Mouse (Mus musculus) cortical plate, adult 2 months (tissue): ENCODE data around the gene Rspry1. TPM values are rescaled to one million over a fixed set of nuclear protein-coding genes. Genes with fewer than 3 reads are reported as not detected.

Source experiments
- H3K27ac ChIP-seq: fragments of 200-500 bp; 2 replicates; pipeline ENCODE4 v1.5.1; 2012; ENCODE audit warnings: low read length, control low read depth, inconsistent platforms; ENCODE audit not compliant: insufficient read depth
- H3K4me1 ChIP-seq: fragments of 200-500 bp; 2 replicates; pipeline ENCODE4 v1.6.1; 2011; ENCODE audit warnings: low read length; ENCODE audit not compliant: control insufficient read depth, insufficient read depth
- H3K4me3 ChIP-seq: fragments of 200-500 bp; 2 replicates; pipeline ENCODE4 v1.5.1; 2011; ENCODE audit warnings: mild to moderate bottlenecking, low read length, control low read depth; ENCODE audit not compliant: insufficient read depth
- CTCF ChIP-seq: fragments of 200-500 bp; IDR thresholded peaks from 2 replicates; pipeline ENCODE4 v1.5.1; 2011; ENCODE audit warnings: mild to moderate bottlenecking, control low read depth, low read length; ENCODE audit not compliant: insufficient read depth; ENCODE audit errors: extremely low read depth
- POLR2A ChIP-seq: fragments of 200-500 bp; IDR thresholded peaks from 2 replicates; pipeline ENCODE4 v1.6.1; 2011; ENCODE audit warnings: mild to moderate bottlenecking, low read length, control low read depth; ENCODE audit not compliant: insufficient read depth; ENCODE audit errors: extremely low read depth
- polyA plus RNA-seq: library from polyadenylated mRNA; depleted of rRNA; stranded (reverse); fragments of >200 nt; gene quantifications from 2 replicates; pipeline ENCODE4 v1.2.3, GENCODE M21; 2012

Rspry1 gene
- polyA plus RNA-seq, 1 experiment, result 19.8 TPM

DNA sequence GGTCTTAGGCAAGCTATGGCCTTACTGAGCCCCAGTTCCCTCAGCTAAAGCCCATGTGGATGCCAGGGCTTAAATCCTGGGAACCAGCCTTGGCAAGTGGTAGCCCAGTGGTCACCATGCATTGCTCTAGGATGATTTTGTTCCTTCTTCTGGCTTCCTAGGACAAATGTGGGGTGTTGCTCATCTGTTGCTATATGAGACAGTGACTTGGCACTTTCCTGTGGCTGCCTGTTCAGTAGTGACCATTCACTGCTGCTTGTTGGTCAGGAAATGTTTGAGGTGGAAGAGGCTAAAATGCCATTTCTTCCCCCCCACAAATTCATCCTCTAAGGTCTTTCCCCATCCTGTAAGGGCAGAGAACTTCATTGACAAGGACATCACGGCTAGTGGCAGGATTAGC is 32.3 kb upstream of the Rspry1 start:
- H3K4me1 ChIP-seq, result peaks cover 4% of the 10 kb centered on the region

DNA sequence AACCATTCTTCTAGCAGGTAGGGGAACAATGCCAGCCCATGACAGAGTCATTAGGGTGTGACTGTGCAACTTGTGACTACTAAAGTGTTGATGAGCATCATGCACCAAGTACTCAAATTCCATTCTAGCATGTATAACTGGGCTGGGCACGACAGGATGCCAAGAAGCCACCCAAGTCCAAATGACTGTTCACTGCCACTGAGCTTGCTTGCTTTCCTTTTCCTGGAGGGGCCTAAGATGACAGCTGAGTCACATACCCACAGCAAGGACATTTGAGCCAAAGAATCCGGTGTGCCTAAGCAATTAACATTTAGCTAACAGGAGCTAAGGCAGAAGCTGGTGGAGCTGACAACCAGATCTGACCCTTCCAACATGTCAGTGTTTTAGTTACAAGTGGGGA is 29.8 kb upstream of the Rspry1 start:
- no peak overlapping the region for H3K27ac ChIP-seq
- TF ChIP-seq POLR2A (no peak), CTCF (no peak)
- H3K4me3 ChIP-seq, result no peak overlapping the region
- peaks cover 20% of the 10 kb centered on the region for H3K4me1 ChIP-seq

More for the DNA sequence above, 32.3 kb upstream of the Rspry1 start:
- Histone ChIP-seq H3K27ac (no peak overlapping the region), H3K4me3 (no peak overlapping the region)
- no peak for TF ChIP-seq POLR2A
- TF ChIP-seq CTCF, result no peak

DNA sequence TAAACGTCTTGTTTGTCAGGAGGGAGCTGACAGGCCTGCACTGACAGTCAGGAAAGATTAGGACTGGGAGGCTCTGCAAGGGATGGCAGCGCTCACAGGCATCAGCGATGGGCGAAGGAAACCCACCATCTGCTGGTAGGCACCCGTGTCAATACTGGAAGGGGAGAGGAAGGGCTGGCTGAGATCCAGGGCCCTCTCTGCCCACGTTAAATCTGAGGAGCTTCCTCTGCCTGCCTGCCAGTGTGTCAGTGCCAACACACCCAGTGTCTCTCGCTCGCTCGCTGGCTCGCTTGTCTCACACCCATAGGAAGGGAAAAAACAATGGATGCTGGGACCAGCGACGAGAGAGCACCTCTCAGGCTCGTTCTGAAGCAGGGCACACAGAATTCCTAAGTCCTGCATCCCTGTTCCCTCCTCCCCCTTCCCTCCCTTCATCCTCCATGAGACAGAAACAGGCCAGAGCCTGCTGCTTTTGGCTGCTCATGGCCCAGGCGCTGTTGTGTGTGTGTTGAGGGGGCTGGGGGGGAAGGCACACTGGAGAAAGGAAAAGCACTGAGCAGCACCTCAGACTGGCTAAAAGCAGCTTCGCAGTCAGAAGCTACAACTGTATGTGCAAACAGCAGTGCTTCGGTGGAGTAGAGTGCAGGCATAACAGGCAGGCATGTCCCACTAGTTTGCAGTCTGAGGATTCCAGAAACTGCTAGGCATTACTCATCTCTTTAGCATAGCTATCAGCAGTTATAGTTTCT is 27.4 kb upstream of the Rspry1 start:
- no peak overlapping the region for H3K27ac ChIP-seq
- TF ChIP-seq CTCF, result no peak
- no peak for TF ChIP-seq POLR2A
- peaks cover 22% of the 10 kb centered on the region for H3K4me1 ChIP-seq
- no peak overlapping the region for H3K4me3 ChIP-seq

DNA sequence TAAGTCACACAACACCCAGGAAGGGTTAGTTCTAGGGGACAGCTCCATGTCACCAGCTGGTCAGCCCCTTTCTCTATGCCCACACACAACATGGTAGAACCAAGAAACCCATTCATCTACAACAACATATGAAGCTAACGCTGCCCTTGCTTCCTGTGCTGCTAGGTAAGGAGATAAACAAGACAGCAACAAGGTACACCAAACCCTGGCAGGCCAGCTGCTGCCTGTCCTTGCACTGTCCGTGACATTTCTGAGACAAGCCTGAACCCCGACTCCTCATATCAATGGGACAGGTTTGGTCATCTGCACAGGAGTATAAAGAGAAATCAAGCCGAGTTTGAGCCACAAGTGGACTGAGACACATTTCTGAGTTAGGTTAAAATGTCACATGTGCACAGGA is 26.6 kb upstream of the Rspry1 start:
- no peak overlapping the region for H3K27ac ChIP-seq
- H3K4me3 ChIP-seq, result no peak overlapping the region
- peaks cover 22% of the 10 kb centered on the region for H3K4me1 ChIP-seq
- TF ChIP-seq POLR2A, result no peak
- no peak for TF ChIP-seq CTCF

DNA sequence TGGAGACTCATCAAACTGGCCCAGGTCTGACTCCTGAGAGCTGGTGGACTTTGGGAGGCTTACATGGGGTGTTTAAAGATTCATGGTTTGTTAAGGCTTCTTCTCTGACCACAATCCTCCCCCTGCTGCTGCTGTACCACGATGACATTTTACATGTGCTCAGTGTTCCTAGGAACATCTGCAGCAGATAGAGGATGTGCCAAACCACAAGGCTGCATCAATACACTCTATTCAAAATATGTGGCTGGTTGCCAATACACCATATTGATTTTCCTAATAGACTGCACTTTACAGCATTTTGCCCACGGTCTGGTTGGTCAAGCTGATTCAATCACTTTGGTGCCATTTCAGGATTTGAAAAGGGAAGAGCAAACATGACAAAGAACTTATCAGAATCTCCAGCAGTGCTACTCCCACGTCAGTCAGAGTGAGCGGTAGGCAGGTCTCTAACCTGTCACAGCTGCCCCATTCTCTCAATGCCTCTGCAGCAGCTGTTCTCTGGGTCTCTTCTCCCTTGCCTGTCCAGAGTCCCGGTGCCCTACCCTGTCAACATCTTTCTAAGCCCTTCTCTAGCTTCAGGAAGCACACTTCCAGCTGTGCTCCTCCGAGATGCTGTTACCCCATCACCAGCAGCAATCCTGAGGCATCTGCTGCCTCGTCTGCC is 19.8 kb upstream of the Rspry1 start:
- Histone ChIP-seq H3K27ac (no peak overlapping the region), H3K4me1 (peaks cover 6% of the 10 kb centered on the region; the same call in 1 of the 2 replicates), H3K4me3 (no peak overlapping the region)
- TF ChIP-seq CTCF (no peak), POLR2A (no peak)

DNA sequence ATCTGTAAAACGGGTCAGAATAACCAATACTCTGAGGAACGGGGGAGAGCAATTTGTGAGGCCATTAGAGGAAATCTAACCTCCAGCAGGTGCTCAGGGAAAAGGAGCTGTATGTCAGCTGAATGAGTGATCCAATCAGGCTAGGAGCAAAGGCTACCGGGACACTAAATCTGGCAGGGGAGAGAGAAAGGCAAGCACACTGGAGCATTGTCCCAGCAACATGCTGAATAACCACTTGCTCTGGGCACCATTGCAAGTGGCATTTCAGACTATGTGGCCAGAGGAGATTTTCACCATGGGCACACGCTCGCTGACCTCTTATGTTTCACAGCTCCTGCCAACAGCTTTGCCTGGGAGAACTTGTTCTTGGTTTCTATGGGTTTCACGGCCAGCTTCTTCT is 19.2 kb upstream of the Rspry1 start:
- no peak for TF ChIP-seq POLR2A
- TF ChIP-seq CTCF, result no peak
- Histone ChIP-seq H3K27ac (no peak overlapping the region), H3K4me1 (peaks cover 5% of the 10 kb centered on the region; the same call in 1 of the 2 replicates), H3K4me3 (no peak overlapping the region)

DNA sequence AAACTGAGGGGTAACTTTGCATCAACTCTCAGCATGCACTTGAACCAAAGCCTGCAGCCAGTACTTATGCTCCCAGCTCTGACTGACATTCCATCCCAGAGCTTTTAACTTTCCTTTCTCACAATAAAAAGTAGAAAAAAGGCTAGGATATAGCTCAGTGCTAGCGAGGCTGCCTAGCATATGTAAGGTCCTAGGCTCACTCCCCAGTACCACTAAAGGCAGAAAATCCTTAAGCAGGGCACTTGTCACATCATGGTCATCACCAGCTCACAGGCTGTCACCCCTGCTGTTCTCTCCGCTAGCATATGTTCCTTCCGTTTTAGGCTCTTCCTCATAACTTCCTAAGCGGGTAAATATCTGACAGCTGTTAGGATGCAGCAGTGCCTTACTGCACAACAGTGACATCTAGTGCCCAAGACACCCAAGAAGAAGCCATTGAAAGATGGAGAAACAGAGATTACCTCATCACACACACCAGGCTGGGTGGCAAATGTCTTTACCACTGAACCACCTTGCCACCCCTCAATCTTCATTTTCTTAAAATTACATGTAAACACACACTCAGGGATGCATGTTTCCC is 17.4 kb upstream of the Rspry1 start:
- H3K4me1 ChIP-seq, result peaks cover 5% of the 10 kb centered on the region; the same call in 1 of the 2 replicates
- H3K27ac ChIP-seq, result no peak overlapping the region
- TF ChIP-seq CTCF (peak; percentile 86), POLR2A (no peak)

DNA sequence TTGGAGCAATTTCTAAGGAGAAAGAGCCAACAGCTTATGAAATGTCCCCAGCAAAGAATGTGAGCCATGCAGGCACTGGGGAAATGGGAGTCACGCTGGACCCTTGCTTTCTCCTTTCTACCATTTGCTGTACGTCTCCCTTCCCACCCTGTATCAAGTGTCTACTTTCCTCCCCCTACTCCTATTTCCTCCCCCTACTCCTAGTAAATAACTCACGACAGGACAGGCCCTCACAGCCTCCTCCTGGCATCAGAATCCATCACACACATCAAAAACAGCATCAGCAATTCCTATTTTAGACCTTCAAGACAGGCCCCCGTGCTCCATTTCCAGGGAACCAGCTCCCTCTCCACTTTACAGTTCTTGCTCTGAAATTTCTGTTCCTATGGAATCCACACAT is 10.0 kb upstream of the Rspry1 start:
- no peaks in the 10 kb centered on the region; the same call in 1 of the 2 replicates for H3K4me1 ChIP-seq
- TF ChIP-seq CTCF (no peak), POLR2A (no peak)
- H3K27ac ChIP-seq, result no peak overlapping the region
- no peak overlapping the region for H3K4me3 ChIP-seq

More for the DNA sequence above, 17.4 kb upstream of the Rspry1 start:
- H3K4me3 ChIP-seq, result no peak overlapping the region

DNA sequence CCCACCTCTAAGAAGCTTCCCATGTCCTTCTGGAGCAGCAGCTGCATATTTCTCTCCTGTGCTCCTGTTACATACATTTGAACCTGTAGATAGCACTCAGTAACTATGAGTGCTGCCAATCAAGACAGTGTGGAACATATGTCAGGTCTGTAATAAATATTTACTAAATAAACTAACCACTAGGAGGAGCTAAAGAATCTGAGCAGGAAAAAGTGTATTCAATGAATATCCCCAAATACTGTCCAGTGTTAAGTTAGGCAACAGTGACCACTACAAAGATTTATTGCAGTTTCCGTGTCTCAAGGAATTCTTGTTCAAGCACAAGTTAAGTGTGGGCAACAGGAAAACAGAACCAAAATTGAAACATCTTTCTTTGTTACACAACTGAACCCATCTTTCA is 7.5 kb upstream of the Rspry1 start:
- Histone ChIP-seq H3K4me1 (no peaks in the 10 kb centered on the region; the same call in 1 of the 2 replicates), H3K4me3 (no peak overlapping the region), H3K27ac (no peak overlapping the region)
- TF ChIP-seq CTCF (no peak), POLR2A (no peak)
